Mouse (Mus musculus): ENCODE measurements around the gene Unc13c. TPM values are rescaled to one million over a fixed set of nuclear protein-coding genes. Genes with fewer than 3 reads are reported as not detected.

Gene Unc13c
- total RNA-seq, 2 experiments from 2014 or later: 6.8 to 7.2 TPM

- DNase-seq (ENCODE audit: low spot score in 2 of 2): peak in 1 of 2 experiments; percentile 4
- Histone ChIP-seq H3K4me3 (no peak overlapping the region), H3K27ac (no peak overlapping the region)
- no peak for TF ChIP-seq CTCF (conservative IDR thresholded peaks at IDR 0.05)
Measured at GRCm38 (mm10) chr9:73934844-73935243, 33.9 kb downstream of the Unc13c start.

- no peak for DNase-seq (ENCODE audit: low spot score in 2 of 2)
- Histone ChIP-seq H3K4me3 (no peak overlapping the region), H3K27ac (no peak overlapping the region)
- TF ChIP-seq CTCF (conservative IDR thresholded peaks at IDR 0.05): no peak
Measured at GRCm38 (mm10) chr9:73931988-73932387, 36.8 kb downstream of the Unc13c start.

- no peak for DNase-seq (ENCODE audit: low spot score in 2 of 2)
- Histone ChIP-seq H3K4me3 (no peak overlapping the region), H3K27ac (no peak overlapping the region)
- no peak for TF ChIP-seq CTCF (conservative IDR thresholded peaks at IDR 0.05)
Measured at GRCm38 (mm10) chr9:73927276-73927675, 41.5 kb downstream of the Unc13c start.

GRCm38 (mm10) chr9:73922449-73923115, 46.2 kb downstream of the Unc13c start:
- no peak overlapping the region for H3K4me3 ChIP-seq
- no peak for DNase-seq (ENCODE audit: low spot score in 2 of 2)
- no peak overlapping the region for H3K27ac ChIP-seq
- no peak for TF ChIP-seq CTCF (conservative IDR thresholded peaks at IDR 0.05)

- no peak overlapping the region for H3K4me3 ChIP-seq
- H3K27ac ChIP-seq: no peak overlapping the region
- DNase-seq (ENCODE audit: low spot score in 2 of 2): no peak
- TF ChIP-seq CTCF (conservative IDR thresholded peaks at IDR 0.05): no peak
Measured at GRCm38 (mm10) chr9:73905959-73906358, 62.8 kb downstream of the Unc13c start.

- TF ChIP-seq CTCF (conservative IDR thresholded peaks at IDR 0.05): no peak
- no peak for DNase-seq (ENCODE audit: low spot score in 2 of 2)
- Histone ChIP-seq H3K27ac (no peak overlapping the region), H3K4me3 (no peak overlapping the region)
Measured at GRCm38 (mm10) chr9:73898516-73898915, 70.2 kb downstream of the Unc13c start.

- no peak for TF ChIP-seq CTCF (conservative IDR thresholded peaks at IDR 0.05)
- H3K27ac ChIP-seq: no peak overlapping the region
- DNase-seq (ENCODE audit: low spot score in 2 of 2): no peak
Measured at GRCm38 (mm10) chr9:73896210-73896609, 72.6 kb downstream of the Unc13c start.

GRCm38 (mm10) chr9:73883587-73883986, 85.2 kb downstream of the Unc13c start:
- Histone ChIP-seq H3K4me3 (no peak overlapping the region), H3K27ac (no peak overlapping the region)
- TF ChIP-seq CTCF (conservative IDR thresholded peaks at IDR 0.05): no peak
- no peak for DNase-seq (ENCODE audit: low spot score in 2 of 2)

More at GRCm38 (mm10) chr9:73896210-73896609, 72.6 kb downstream of the Unc13c start:
- H3K4me3 ChIP-seq: no peak overlapping the region

- peak in 1 of 2 experiments; percentile 18 for DNase-seq (ENCODE audit: low spot score in 2 of 2)
- no peak for TF ChIP-seq CTCF (conservative IDR thresholded peaks at IDR 0.05)
- no peak overlapping the region for H3K4me3 ChIP-seq
- peak overlapping the region; percentile 1; the same call in 1 of the 2 replicates for H3K27ac ChIP-seq
Measured at GRCm38 (mm10) chr9:73883143-73883542, 85.6 kb downstream of the Unc13c start.

GRCm38 (mm10) chr9:73882393-73882919, 86.3 kb downstream of the Unc13c start:
- TF ChIP-seq CTCF (conservative IDR thresholded peaks at IDR 0.05): no peak
- DNase-seq (ENCODE audit: low spot score in 2 of 2): no peak
- H3K27ac ChIP-seq: peak overlapping the region; percentile 32; the same call in 1 of the 2 replicates
- no peak overlapping the region for H3K4me3 ChIP-seq

GRCm38 (mm10) chr9:73867410-73868067, 101.2 kb downstream of the Unc13c start:
- Histone ChIP-seq H3K4me3 (no peak overlapping the region), H3K27ac (no peak overlapping the region)
- DNase-seq (ENCODE audit: low spot score in 2 of 2): no peak
- no peak for TF ChIP-seq CTCF (conservative IDR thresholded peaks at IDR 0.05)

GRCm38 (mm10) chr9:73866666-73867065, 102.1 kb downstream of the Unc13c start:
- no peak for TF ChIP-seq CTCF (conservative IDR thresholded peaks at IDR 0.05)
- no peak for DNase-seq (ENCODE audit: low spot score in 2 of 2)
- Histone ChIP-seq H3K4me3 (no peak overlapping the region), H3K27ac (no peak overlapping the region)

- Histone ChIP-seq H3K4me3 (no peak overlapping the region), H3K27ac (no peak overlapping the region)
- DNase-seq (ENCODE audit: low spot score in 2 of 2): no peak
- no peak for TF ChIP-seq CTCF (conservative IDR thresholded peaks at IDR 0.05)
Measured at GRCm38 (mm10) chr9:73859469-73859868, 109.3 kb downstream of the Unc13c start.

All from layer of hippocampus, adult 2 months (tissue).